9 mouse cellular contexts compared by ENCODE assay signal in the genomic region with DNA sequence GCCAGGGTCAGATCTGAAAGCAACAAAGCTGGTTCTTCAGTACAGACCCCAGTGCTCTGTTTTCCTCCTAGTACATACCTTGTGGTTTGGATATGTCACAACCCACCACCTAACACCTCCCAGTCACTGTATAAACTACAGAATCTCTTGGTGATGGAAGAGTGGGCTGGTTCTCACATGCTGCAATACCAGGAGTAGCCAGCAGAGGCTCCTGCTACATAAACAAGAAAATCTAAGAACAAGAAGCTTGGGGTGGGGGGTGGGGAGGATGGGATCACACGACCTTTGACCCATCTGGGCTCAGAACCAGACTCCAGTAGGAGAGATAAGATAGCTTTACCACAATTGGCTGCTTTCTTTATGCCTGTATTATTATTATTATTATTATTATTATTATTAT. TPM values are rescaled to one million over a fixed set of nuclear protein-coding genes. Genes with fewer than 3 reads are reported as not detected.
DNase-seq lines count a peak whose midpoint lies in the region; ATAC-seq and TF ChIP-seq lines count a peak whose summit lies in the region.
"Had no signal": no experiment of that assay in that cellular context is flagged by ENCODE, and none has a peak within 500 bp of the region (broad histone marks: within the 10 kb centered on the region; RNA-seq: fewer than 3 reads in every experiment).

No protein-coding gene starts in this region.

- peak; percentile 44 for TF ChIP-seq CTCF in hindbrain, postnatal 0 days (IDR thresholded peaks at IDR 0.05; ENCODE audit: low read depth)

- no peak overlapping the region for H3K4me3 ChIP-seq in hindbrain, postnatal 0 days (ENCODE audit: low read length)
- no peak overlapping the region for H3K4me3 ChIP-seq in hindbrain, embryonic 13.5 days
- H3K4me3 ChIP-seq: hindbrain, embryonic 15.5 days had no signal

- H3K27me3 ChIP-seq in hindbrain, postnatal 0 days (ENCODE audit: insufficient read depth, low read length), result no peaks in the 10 kb centered on the region
- H3K27me3 ChIP-seq in hindbrain, embryonic 13.5 days, result no peaks in the 10 kb centered on the region
- H3K27me3 ChIP-seq: hindbrain, embryonic 15.5 days had no signal

- H3K9me3 ChIP-seq in hindbrain, postnatal 0 days (ENCODE audit: low read length), result no peaks in the 10 kb centered on the region
- no peaks in the 10 kb centered on the region for H3K9me3 ChIP-seq in hindbrain, embryonic 13.5 days
- H3K9me3 ChIP-seq: hindbrain, embryonic 15.5 days had no signal

- H3K9ac ChIP-seq in hindbrain, postnatal 0 days (replicated peaks; ENCODE audit: low read length), result no peak overlapping the region
- no peak overlapping the region for H3K9ac ChIP-seq in hindbrain, embryonic 13.5 days
- H3K9ac ChIP-seq: hindbrain, embryonic 15.5 days had no signal

- no peak for ATAC-seq in hindbrain, postnatal 0 days
- no peak for ATAC-seq in hindbrain, embryonic 13.5 days (ENCODE audit: low FRiP score)
- 0 out of 2 replicates have a peak, but pooled peaks have one; percentile 44 for ATAC-seq in erythroblast, adult 5-6 weeks (replicated peaks; ENCODE audit: low FRiP score, poor library complexity, severe bottlenecking)

- no peaks in the 10 kb centered on the region for H3K36me3 ChIP-seq in hindbrain, postnatal 0 days (ENCODE audit: insufficient read depth, low read length)
- no peaks in the 10 kb centered on the region for H3K36me3 ChIP-seq in hindbrain, embryonic 13.5 days
- H3K36me3 ChIP-seq: hindbrain, embryonic 15.5 days had no signal

- H3K27ac ChIP-seq in hindbrain, postnatal 0 days, result no peak overlapping the region
- no peak overlapping the region for H3K27ac ChIP-seq in hindbrain, embryonic 13.5 days
- H3K27ac ChIP-seq: hindbrain, embryonic 15.5 days had no signal

- no peak overlapping the region for H3K4me2 ChIP-seq in hindbrain, postnatal 0 days (ENCODE audit: low read depth, low read length)
- no peak overlapping the region for H3K4me2 ChIP-seq in hindbrain, embryonic 13.5 days
- H3K4me2 ChIP-seq: hindbrain, embryonic 15.5 days had no signal

- DNase-seq in hindbrain, postnatal 0 days (ENCODE audit: low spot score), result no peak
- peak; percentile 24 for DNase-seq in urinary bladder, postnatal 14 days (ENCODE audit: low spot score)
- no peak for DNase-seq in urinary bladder, adult 18-20 months (ENCODE audit: low spot score in 2 of 2)
- DNase-seq in thymus, postnatal 4 days, result peak; percentile 75
- no peak for DNase-seq in Muller cell, postnatal 12 days (ENCODE audit: inconsistent ontology term)
- no peak for DNase-seq in yolk sac, embryonic 10.5 days (ENCODE audit: low spot score)

- 16% methylated on average over 1 of the region's 1 CpGs for WGBS in hindbrain, postnatal 0 days
- 8% methylated on average over 1 of the region's 1 CpGs for WGBS in hindbrain, embryonic 13.5 days

- H3K4me1 ChIP-seq in hindbrain, postnatal 0 days (ENCODE audit: insufficient read depth, low read length), result no peaks in the 10 kb centered on the region
- peaks cover 5% of the 10 kb centered on the region for H3K4me1 ChIP-seq in hindbrain, embryonic 13.5 days (replicated peaks)
- H3K4me1 ChIP-seq: hindbrain, embryonic 15.5 days had no signal

RNA-seq across cellular contexts. Expression of a gene that starts 8.0 kb away (rescaled TPM):
- total RNA-seq in hindbrain, postnatal 0 days (2014; rRNA removed), result not detected in 2 replicates
- polyA plus RNA-seq in hindbrain, postnatal 0 days (2015; fragmentation: Nextera tagmentation; extraction: Ambion mirVana), result 0.08 TPM in 1 of 2 replicates, not detected in the other
- polyA plus RNA-seq in hindbrain, embryonic 13.5 days (2015; fragmentation: Nextera tagmentation; extraction: Ambion mirVana), result 0.05 TPM in 1 of 2 replicates, not detected in the other
- total RNA-seq in erythroblast, adult 5-6 weeks (2015; ENCODE audit: low replicate concordance), result not detected in 2 replicates
- 0.51 TPM in 1 of 2 replicates, not detected in the other for total RNA-seq in erythroblast, adult 5-6 weeks (2017; ENCODE audit: low replicate concordance)
- polyA plus RNA-seq: hindbrain, embryonic 15.5 days had no signal

RNA-seq across cellular contexts. Expression of a gene that starts 28.5 kb away (rescaled TPM):
- 0.07 TPM in 1 of 2 replicates, not detected in the other for total RNA-seq in hindbrain, postnatal 0 days (2014; rRNA removed)
- not detected in 2 replicates for polyA plus RNA-seq in hindbrain, postnatal 0 days (2015; fragmentation: Nextera tagmentation; extraction: Ambion mirVana)
- 0.09 TPM in 1 of 2 replicates, not detected in the other for polyA plus RNA-seq in hindbrain, embryonic 13.5 days (2015; fragmentation: Nextera tagmentation; extraction: Ambion mirVana)
- not detected in 2 replicates for total RNA-seq in erythroblast, adult 5-6 weeks (2015; ENCODE audit: low replicate concordance)
- total RNA-seq in erythroblast, adult 5-6 weeks (2017; ENCODE audit: low replicate concordance), result not detected in 2 replicates

Comparison
In these comparisons a context has a peak if more than half of its experiments do, and no peak if none do; other contexts are left out.
1. DNase-seq: peak in urinary bladder, postnatal 14 days (single experiment) and thymus, postnatal 4 days (single experiment); none in hindbrain, postnatal 0 days (single experiment), urinary bladder, adult 18-20 months (0 of 2), Muller cell, postnatal 12 days (single experiment) and yolk sac, embryonic 10.5 days (single experiment).